Mouse (Mus musculus) limb, embryonic 12.5 days (tissue): ENCODE data around the gene Synj2. TPM values are rescaled to one million over a fixed set of nuclear protein-coding genes. Genes with fewer than 3 reads are reported as not detected.

Experiments
- ATAC-seq: fragments of 200-750 bp; cut with Nextera tagmentation; 2 replicates; pipeline ENCODE4 v1.8.0; 2017; ENCODE audit warnings: low read depth, moderate TSS enrichment; ENCODE audit not compliant: insufficient number of reproducible peaks, insufficient read depth, low FRiP score, low TSS enrichment
- H3K27ac ChIP-seq: fragments of 300-500 bp; sonication (generic); 2 replicates; pipeline ENCODE4 v1.5.1; 2016; ENCODE audit warnings: mild to moderate bottlenecking, moderate library complexity
- H3K27me3 ChIP-seq: fragments of 300-500 bp; sonication (generic); 2 replicates; pipeline ENCODE4 v1.6.1; 2016; ENCODE audit warnings: mild to moderate bottlenecking, moderate library complexity
- H3K36me3 ChIP-seq: fragments of 300-500 bp; sonication (generic); 2 replicates; pipeline ENCODE4 v1.6.1; 2016; ENCODE audit warnings: mild to moderate bottlenecking, moderate library complexity
- H3K4me1 ChIP-seq: fragments of 300-500 bp; sonication (generic); replicated peaks from 2 replicates; pipeline ENCODE4 v1.6.1; 2016
- H3K4me2 ChIP-seq: fragments of 300-500 bp; sonication (generic); 2 replicates; pipeline ENCODE4 v1.6.1; 2016; ENCODE audit warnings: mild to moderate bottlenecking, moderate library complexity
- H3K4me3 ChIP-seq: fragments of 300-500 bp; sonication (generic); replicated peaks from 2 replicates; pipeline ENCODE4 v1.5.1; 2016; ENCODE audit warnings: mild to moderate bottlenecking
- H3K9ac ChIP-seq: fragments of 300-500 bp; sonication (generic); replicated peaks from 2 replicates; pipeline ENCODE4 v1.6.1; 2016; ENCODE audit warnings: mild to moderate bottlenecking, moderate library complexity
- H3K9me3 ChIP-seq: fragments of 300-500 bp; sonication (generic); 2 replicates; pipeline ENCODE4 v1.6.1; 2016; ENCODE audit warnings: mild to moderate bottlenecking, moderate library complexity
- WGBS: fragments of 180-500 bp; shearing (Covaris S2); methylation state at CpG from one replicate; pipeline ENCODE4 v1.1.7; 2016; 5-methylcytosine and 5-hydroxymethylcytosine counted together
- polyA plus RNA-seq: library from polyadenylated mRNA; unstranded; fragments of >200 nt; fragmentation: Nextera tagmentation; extraction: Ambion mirVana; gene quantifications from 2 replicates; pipeline ENCODE4 v1.2.1, GENCODE M21; 2016

The Synj2 gene
- polyA plus RNA-seq, 1 experiment from 2014 or later: 1.2 TPM

DNA sequence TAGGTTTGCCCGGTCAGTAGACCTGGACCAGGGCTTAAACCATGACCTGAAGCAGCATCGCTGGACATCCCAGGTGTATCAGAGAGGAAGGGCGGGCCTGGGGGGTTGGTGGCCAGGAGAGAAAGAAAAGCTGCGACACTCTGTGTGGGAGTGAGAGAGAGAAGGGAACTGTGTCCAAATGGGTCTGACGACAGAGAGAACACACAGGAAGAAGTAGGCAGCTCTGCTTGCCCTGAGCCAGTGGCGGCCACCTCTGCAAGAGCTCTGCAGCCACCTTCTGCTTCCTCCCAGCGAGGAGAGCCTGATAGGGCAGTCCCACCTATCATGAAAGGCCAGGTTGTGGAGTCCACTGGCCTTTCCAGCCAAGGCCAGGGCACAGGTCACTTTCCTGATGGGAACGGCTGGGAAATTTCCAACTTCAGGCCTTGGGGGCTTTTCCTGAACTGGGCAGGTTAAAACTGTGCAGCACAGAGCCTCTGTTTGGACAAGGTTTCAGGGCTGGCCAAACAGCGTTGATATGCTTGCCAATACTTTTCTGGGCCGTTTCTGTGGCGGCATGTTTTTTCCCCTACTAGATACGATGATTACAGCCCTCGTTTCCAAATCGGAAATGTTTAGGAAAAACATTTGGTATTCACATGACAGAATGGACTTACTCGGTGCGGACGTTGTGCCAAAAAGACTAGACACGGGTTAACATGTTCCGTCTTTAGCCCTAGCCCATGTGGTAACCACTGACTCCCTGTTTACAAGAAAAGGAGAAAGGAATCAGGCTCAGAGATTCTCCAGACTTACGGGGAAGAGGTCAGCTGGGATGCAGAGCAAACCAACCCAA is 35.4 kb downstream of the Synj2 start:
- H3K4me1 ChIP-seq: peaks cover 21% of the 10 kb centered on the region
- no peak overlapping the region for H3K9ac ChIP-seq
- no peak overlapping the region for H3K4me3 ChIP-seq
- H3K27ac ChIP-seq: no peak overlapping the region
- no peak for ATAC-seq
- H3K4me2 ChIP-seq: no peak overlapping the region
- 81% methylated on average over 20 of the region's 20 CpGs for WGBS
- H3K36me3 ChIP-seq: no peaks in the 10 kb centered on the region
- H3K9me3 ChIP-seq: no peaks in the 10 kb centered on the region
- H3K27me3 ChIP-seq: no peaks in the 10 kb centered on the region

DNA sequence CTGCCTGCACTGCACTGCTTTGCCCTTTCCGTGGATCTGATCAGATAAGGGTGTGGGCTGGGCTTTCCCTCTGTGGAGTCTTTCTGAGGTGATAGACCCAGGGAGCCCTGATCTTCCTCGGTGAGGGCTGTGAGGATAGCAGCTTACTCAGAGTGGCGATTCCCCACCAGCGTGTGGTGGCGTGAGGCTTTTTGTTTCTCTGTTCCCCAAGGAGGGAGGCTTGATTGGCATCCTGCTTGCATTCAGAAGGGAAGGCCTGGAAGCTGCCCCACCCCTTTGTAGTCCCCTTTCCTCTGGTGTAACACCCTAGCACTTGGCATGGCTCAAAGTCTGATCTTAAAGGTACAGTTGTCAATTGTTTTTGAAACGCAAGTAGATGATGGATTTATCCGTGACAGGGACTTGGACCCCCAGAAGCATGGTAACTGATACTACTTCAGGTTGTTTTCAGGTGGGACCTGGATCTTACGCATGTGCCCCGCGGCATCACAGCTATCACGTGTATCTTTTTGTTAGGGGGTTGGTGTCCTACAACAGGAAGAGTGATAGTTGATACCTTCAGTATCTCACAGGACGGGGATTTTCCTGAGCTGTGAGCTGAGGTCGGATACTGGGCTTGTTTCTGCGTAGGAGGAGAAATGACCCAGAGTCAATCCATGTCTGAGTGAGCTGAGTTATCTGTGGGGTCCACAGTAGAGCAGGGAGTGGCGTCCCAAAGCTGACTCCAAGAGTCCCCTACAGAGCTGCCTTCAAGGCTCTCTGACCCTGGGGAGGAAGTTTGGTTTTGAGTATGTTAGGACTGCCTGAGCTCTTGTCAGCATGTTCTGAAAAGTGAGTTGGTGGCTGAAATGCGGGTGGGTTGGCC is 36.2 kb downstream of the Synj2 start:
- no peak overlapping the region for H3K4me2 ChIP-seq
- peaks cover 22% of the 10 kb centered on the region for H3K4me1 ChIP-seq
- no peaks in the 10 kb centered on the region for H3K9me3 ChIP-seq
- H3K27me3 ChIP-seq: no peaks in the 10 kb centered on the region
- H3K36me3 ChIP-seq: no peaks in the 10 kb centered on the region
- H3K4me3 ChIP-seq: no peak overlapping the region
- H3K27ac ChIP-seq: no peak overlapping the region
- no peak for ATAC-seq
- no peak overlapping the region for H3K9ac ChIP-seq
- WGBS: 61% methylated on average over 16 of the region's 16 CpGs

DNA sequence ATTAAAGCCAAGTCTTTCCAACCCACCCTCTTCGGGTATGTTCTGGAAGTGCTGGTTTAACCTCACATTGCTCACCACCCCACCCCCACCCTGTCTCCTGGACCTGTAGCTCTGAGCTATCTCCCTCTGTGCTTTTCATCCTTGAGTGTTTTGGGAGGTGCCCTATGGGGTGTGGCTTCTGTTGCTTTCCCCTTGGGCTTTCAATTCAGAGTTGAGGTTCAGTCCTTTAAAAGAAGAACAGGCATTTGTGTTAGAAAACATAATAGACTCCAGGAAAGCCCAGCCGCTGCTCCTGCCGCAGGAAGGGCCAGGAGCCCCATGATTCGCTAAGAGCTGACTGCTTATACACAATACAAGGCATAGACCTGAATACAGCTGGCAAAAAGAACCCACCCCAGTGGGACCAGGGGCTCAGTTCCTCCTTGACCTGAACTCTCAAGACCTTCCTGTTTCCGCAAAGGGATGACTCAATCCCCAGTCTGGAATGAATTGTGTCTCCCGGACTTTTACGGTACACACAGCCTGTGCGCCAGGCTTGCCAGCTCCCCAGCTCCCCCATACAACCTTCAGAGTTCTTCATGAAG is 36.9 kb downstream of the Synj2 start:
- Histone ChIP-seq H3K9ac (no peak overlapping the region), H3K36me3 (no peaks in the 10 kb centered on the region), H3K27me3 (no peaks in the 10 kb centered on the region), H3K4me1 (peaks cover 28% of the 10 kb centered on the region), H3K27ac (no peak overlapping the region), H3K4me3 (no peak overlapping the region), H3K4me2 (no peak overlapping the region), H3K9me3 (no peaks in the 10 kb centered on the region)
- 83% methylated on average over 8 of the region's 8 CpGs for WGBS
- ATAC-seq: no peak

DNA sequence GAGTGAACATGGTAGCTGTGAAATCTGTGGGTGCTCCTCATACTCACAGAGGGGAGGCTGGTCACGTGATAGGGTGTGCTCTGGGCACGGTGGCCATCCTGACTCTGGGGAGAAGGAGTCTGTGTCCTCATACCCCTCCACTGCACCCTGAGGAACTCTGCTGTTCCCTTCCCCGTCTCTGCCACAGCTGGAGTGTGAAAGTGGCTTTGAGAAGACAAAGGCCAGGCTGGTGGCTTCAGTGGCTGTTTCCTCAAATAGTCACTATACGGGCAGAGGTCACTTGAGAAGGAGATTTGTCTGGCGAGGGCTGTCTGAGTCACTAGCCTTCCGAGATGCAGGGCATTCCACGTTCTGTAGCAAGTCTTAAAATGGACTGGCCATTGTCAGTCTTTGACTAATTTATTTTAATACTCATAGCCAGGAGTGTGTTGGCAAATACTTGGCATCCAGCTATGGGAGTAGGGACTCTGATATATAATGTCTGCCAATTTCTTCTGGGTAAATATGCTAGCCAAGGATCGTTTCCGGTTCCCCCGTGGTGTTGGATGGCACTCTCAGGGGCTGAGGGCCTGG is 37.5 kb downstream of the Synj2 start:
- H3K9me3 ChIP-seq: no peaks in the 10 kb centered on the region
- H3K4me1 ChIP-seq: peaks cover 32% of the 10 kb centered on the region
- 80% methylated on average over 10 of the region's 10 CpGs for WGBS
- H3K36me3 ChIP-seq: no peaks in the 10 kb centered on the region
- H3K27me3 ChIP-seq: no peaks in the 10 kb centered on the region
- H3K4me3 ChIP-seq: no peak overlapping the region
- no peak overlapping the region for H3K9ac ChIP-seq
- H3K27ac ChIP-seq: no peak overlapping the region
- no peak overlapping the region for H3K4me2 ChIP-seq
- ATAC-seq: no peak

- Histone ChIP-seq H3K4me3 (no peak overlapping the region), H3K27ac (no peak overlapping the region), H3K4me2 (no peak overlapping the region), H3K27me3 (no peaks in the 10 kb centered on the region), H3K4me1 (peaks cover 23% of the 10 kb centered on the region), H3K36me3 (no peaks in the 10 kb centered on the region), H3K9ac (no peak overlapping the region), H3K9me3 (no peaks in the 10 kb centered on the region)
- ATAC-seq: no peak
- 35% methylated on average over 6 of the region's 6 CpGs for WGBS
These were observed 39.8 kb downstream of the Synj2 start for GRCm38 (mm10) chr17:5980860-5981259.

DNA sequence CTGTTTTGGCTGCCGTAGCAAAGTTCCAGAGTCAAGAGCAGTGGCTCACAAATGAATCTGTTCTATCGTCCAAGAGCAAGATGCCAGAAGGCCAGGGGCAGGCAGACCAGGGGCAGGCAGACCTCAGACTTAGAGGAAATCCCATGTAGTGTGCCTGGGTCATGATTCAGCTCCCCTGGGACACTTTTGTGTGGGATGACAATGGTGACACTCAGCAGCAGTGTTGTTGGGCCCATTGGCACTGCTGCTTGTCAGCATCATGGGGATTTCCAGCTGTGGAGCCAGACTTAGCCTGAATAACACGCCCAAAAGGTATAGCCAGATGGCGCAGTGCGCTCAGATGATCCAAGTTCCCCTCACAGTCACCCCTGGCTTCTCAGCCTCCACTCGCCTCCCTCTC is 42.1 kb downstream of the Synj2 start:
- WGBS: 76% methylated on average over 6 of the region's 6 CpGs
- Histone ChIP-seq H3K9me3 (no peaks in the 10 kb centered on the region), H3K4me3 (no peak overlapping the region), H3K27ac (no peak overlapping the region), H3K4me2 (no peak overlapping the region), H3K27me3 (no peaks in the 10 kb centered on the region), H3K4me1 (peaks cover 28% of the 10 kb centered on the region), H3K9ac (0 out of 2 replicates have a peak overlapping the region, but pooled peaks have one; percentile 4), H3K36me3 (no peaks in the 10 kb centered on the region)
- ATAC-seq: no peak

DNA sequence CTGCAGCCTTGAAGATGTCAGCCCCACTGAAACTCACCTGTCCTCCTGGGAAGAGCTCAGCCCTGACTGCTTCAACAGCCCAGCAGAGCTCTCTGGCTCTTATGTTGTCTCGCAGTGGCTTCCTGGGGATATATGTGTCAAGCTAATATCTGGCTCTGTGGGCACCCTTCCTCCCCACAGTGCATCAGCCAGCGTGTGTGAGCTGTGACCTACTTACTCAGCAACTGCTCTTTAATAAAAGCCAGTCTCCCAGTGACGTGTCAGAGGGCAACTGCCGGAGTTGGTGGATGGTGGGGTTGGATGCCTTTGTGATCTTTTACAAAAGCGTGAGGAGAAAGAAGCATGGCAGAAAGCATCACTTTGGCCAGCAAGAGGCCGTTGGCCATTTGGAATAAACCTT is 42.8 kb downstream of the Synj2 start:
- Histone ChIP-seq H3K9me3 (no peaks in the 10 kb centered on the region), H3K4me3 (no peak overlapping the region), H3K4me2 (no peak overlapping the region), H3K27me3 (no peaks in the 10 kb centered on the region), H3K27ac (no peak overlapping the region), H3K9ac (no peak overlapping the region), H3K36me3 (no peaks in the 10 kb centered on the region), H3K4me1 (peaks cover 28% of the 10 kb centered on the region)
- WGBS: 76% methylated on average over 6 of the region's 6 CpGs
- ATAC-seq: no peak

DNA sequence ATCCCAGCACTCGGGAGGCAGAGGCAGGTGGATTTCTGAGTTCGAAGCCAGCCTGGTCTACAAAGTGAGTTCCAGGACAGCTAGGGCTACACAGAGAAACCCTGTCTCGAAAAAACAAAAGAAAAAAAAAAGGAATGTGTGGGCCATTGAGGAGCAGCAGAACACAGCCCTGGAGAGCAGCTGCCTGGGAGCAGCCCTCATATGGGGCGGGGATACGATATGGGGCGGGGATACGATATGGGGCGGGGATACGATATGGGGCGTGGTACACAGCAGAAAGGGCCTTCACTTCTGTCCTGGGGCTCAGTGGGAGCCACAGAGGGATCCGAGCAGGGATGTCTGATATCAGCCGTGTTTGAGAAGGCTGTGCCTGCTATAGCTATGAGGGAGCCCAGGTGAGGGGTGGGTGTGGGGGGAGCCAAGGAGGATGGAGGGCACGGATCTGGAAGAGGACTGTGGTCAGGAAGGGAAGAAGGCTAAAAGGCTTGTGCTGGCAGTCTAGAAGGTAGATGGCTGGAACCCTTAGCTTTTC is 43.7 kb downstream of the Synj2 start:
- H3K36me3 ChIP-seq: no peaks in the 10 kb centered on the region
- peaks cover 28% of the 10 kb centered on the region for H3K4me1 ChIP-seq

GRCm38 (mm10) chr17:5985271-5985670 is 44.2 kb downstream of the Synj2 start:
- no peaks in the 10 kb centered on the region for H3K36me3 ChIP-seq
- H3K4me1 ChIP-seq: peaks cover 28% of the 10 kb centered on the region
- no peak overlapping the region for H3K4me3 ChIP-seq
- ATAC-seq: no peak
- H3K27ac ChIP-seq: no peak overlapping the region
- no peak overlapping the region for H3K9ac ChIP-seq
- no peak overlapping the region for H3K4me2 ChIP-seq
- no peaks in the 10 kb centered on the region for H3K9me3 ChIP-seq
- no peaks in the 10 kb centered on the region for H3K27me3 ChIP-seq
- 90% methylated on average over 1 of the region's 1 CpGs for WGBS

More for the DNA sequence above, 43.7 kb downstream of the Synj2 start:
- WGBS: 56% methylated on average over 13 of the region's 13 CpGs
- Histone ChIP-seq H3K4me2 (no peak overlapping the region), H3K27ac (no peak overlapping the region), H3K27me3 (no peaks in the 10 kb centered on the region), H3K9me3 (no peaks in the 10 kb centered on the region), H3K9ac (no peak overlapping the region), H3K4me3 (no peak overlapping the region)
- no peak for ATAC-seq

GRCm38 (mm10) chr17:5987271-5988056 is 46.4 kb downstream of the Synj2 start:
- Histone ChIP-seq H3K27ac (no peak overlapping the region), H3K4me1 (peaks cover 24% of the 10 kb centered on the region), H3K9me3 (no peaks in the 10 kb centered on the region), H3K36me3 (no peaks in the 10 kb centered on the region), H3K4me3 (no peak overlapping the region), H3K27me3 (0 out of 2 replicates have a peak, but pooled peaks cover 3% of the 10 kb centered on the region), H3K4me2 (no peak overlapping the region), H3K9ac (no peak overlapping the region; the same call in 1 of the 2 replicates)
- no peak for ATAC-seq
- WGBS: 58% methylated on average over 11 of the region's 11 CpGs
